Mouse (Mus musculus) thymus, adult 18-20 months (tissue): ENCODE data around the gene Gm11562.
"Not testable (repeated sequence)": the region's sequence is repeated elsewhere in the genome, so short reads cannot be mapped to it uniquely, and the experiment has no call there.

Experiments used
- DNase-seq, 2 experiments: peaks; one replicate each; pipeline ENCODE4 v3.0.0; 2022; ENCODE audit warnings: mixed read lengths in 2 of 2

Gene Gm11562

GRCm38 (mm10) chr11:99620335-99620734 lies at the start of gene Gm11562:
TSS of gene Gm11562 (minus strand) at chr11:99620435.
- DNase-seq: no peak

GRCm38 (mm10) chr11:99665860-99666259 lies 45.6 kb upstream of the Gm11562 start, which contains the start of gene Krtap4-6:
TSS of gene Krtap4-6 (minus strand) at chr11:99665960.
- DNase-seq: no peak

GRCm38 (mm10) chr11:99662802-99663201 lies 42.6 kb upstream of the Gm11562 start:
- no peak for DNase-seq

- DNase-seq: no peak
Measured at GRCm38 (mm10) chr11:99659256-99659655, 39.0 kb upstream of the Gm11562 start.

- not testable (repeated sequence) for DNase-seq
Measured at GRCm38 (mm10) chr11:99658467-99659010, 38.3 kb upstream of the Gm11562 start, which contains the start of gene Gm11563. TSS of gene Gm11563 (minus strand) at chr11:99658960.

- no peak for DNase-seq
Measured at GRCm38 (mm10) chr11:99657051-99657450, 36.8 kb upstream of the Gm11562 start.

- no peak for DNase-seq
Measured at GRCm38 (mm10) chr11:99650136-99650535, 29.9 kb upstream of the Gm11562 start, which contains the start of gene Gm11555. TSS of gene Gm11555 (minus strand) at chr11:99650236.

GRCm38 (mm10) chr11:99646444-99646843 lies 26.2 kb upstream of the Gm11562 start:
- DNase-seq: no peak

- no peak for DNase-seq
Measured at GRCm38 (mm10) chr11:99644351-99644750, 24.1 kb upstream of the Gm11562 start.

GRCm38 (mm10) chr11:99643635-99644139 lies 23.5 kb upstream of the Gm11562 start, which contains the start of gene Krtap4-7:
TSS of gene Krtap4-7 (minus strand) at chr11:99644089.
- DNase-seq: not testable (repeated sequence)

GRCm38 (mm10) chr11:99640926-99641325 lies 20.7 kb upstream of the Gm11562 start:
- no peak for DNase-seq

- DNase-seq: no peak
Measured at GRCm38 (mm10) chr11:99637086-99637485, 16.9 kb upstream of the Gm11562 start.

GRCm38 (mm10) chr11:99634653-99635134 lies 14.5 kb upstream of the Gm11562 start, which contains the start of gene Krtap4-2:
TSS of gene Krtap4-2 (minus strand) at chr11:99635084.
- no peak for DNase-seq

GRCm38 (mm10) chr11:99633293-99633692 lies 13.1 kb upstream of the Gm11562 start:
- no peak for DNase-seq

GRCm38 (mm10) chr11:99630890-99631289 lies 10.7 kb upstream of the Gm11562 start:
- no peak for DNase-seq

- no peak for DNase-seq
Measured at GRCm38 (mm10) chr11:99628138-99628537, 7.9 kb upstream of the Gm11562 start, which contains the start of gene Krtap4-1. TSS of gene Krtap4-1 (minus strand) at chr11:99628238.

GRCm38 (mm10) chr11:99614796-99615363 lies 5.4 kb downstream of the Gm11562 start, which contains the start of gene Krtap2-4:
TSS of gene Krtap2-4 (minus strand) at chr11:99614846.
- no peak for DNase-seq

- DNase-seq: not testable (repeated sequence)
Measured at GRCm38 (mm10) chr11:99610089-99610488, 10.1 kb downstream of the Gm11562 start, which contains the start of gene Gm11937. TSS of gene Gm11937 (minus strand) at chr11:99610189.

- DNase-seq: no peak
Measured at GRCm38 (mm10) chr11:99609126-99609525, 11.1 kb downstream of the Gm11562 start.

GRCm38 (mm10) chr11:99603208-99603607 lies 17.0 kb downstream of the Gm11562 start, which contains the start of gene Gm11938:
TSS of gene Gm11938 (minus strand) at chr11:99603308.
- not testable (repeated sequence) for DNase-seq

GRCm38 (mm10) chr11:99597742-99598141 lies 22.5 kb downstream of the Gm11562 start, which contains the start of gene Krtap9-3:
TSS of gene Krtap9-3 (minus strand) at chr11:99598105.
- not testable (repeated sequence) for DNase-seq

- DNase-seq: no peak
Measured at GRCm38 (mm10) chr11:99590981-99591380, 29.3 kb downstream of the Gm11562 start, which contains the start of gene Krtap1-3. TSS of gene Krtap1-3 (minus strand) at chr11:99591339.

- no peak for DNase-seq
Measured at GRCm38 (mm10) chr11:99585096-99585495, 35.1 kb downstream of the Gm11562 start.
